Mouse (Mus musculus) adrenal gland, postnatal 25 days (tissue): Measurements from ENCODE around the gene Arhgef18. TPM values are rescaled to one million over a fixed set of nuclear protein-coding genes. Genes with fewer than 3 reads are reported as not detected.

Source experiments
- DNase-seq: peaks from one replicate; pipeline ENCODE4 v3.0.0; 2021; ENCODE audit warnings: mixed read lengths
- total RNA-seq: library from RNA; stranded (reverse); gene quantifications from 2 replicates; pipeline ENCODE4 v1.2.3, GENCODE M21; 2021

Gene Arhgef18
- total RNA-seq, 1 experiment from 2014 or later, result 53.5 TPM

- DNase-seq, result no peak
Observed at GRCm38 (mm10) chr8:3502217-3502616, 109.4 kb downstream of the Arhgef18 start.

Other genes starting within 250 kb of the Arhgef18 start
- 127 and 144 TPM in 2 replicates for gene Insr, start 113.4 kb upstream of the Arhgef18 start, total RNA-seq
- gene A430078G23Rik, start 39.6 kb upstream of the Arhgef18 start, total RNA-seq, result 0.27 TPM in 1 of 2 replicates, not detected in the other
- 11.2 and 12.4 TPM in 2 replicates for gene Pex11g, start 74.7 kb downstream of the Arhgef18 start, total RNA-seq
- gene Tex45, start 77.9 kb downstream of the Arhgef18 start, total RNA-seq, result not detected in 2 replicates
- 18.2 and 24.3 TPM in 2 replicates for gene Zfp358, start 100.1 kb downstream of the Arhgef18 start, total RNA-seq
- 46.3 and 46.5 TPM in 2 replicates for gene Mcoln1, start 107.5 kb downstream of the Arhgef18 start, total RNA-seq
- 41.7 and 63.8 TPM in 2 replicates for gene Pnpla6, start 122.4 kb downstream of the Arhgef18 start, total RNA-seq
- not detected in 2 replicates for gene C330021F23Rik, start 175.0 kb downstream of the Arhgef18 start, total RNA-seq
- gene Camsap3, start 194.3 kb downstream of the Arhgef18 start, total RNA-seq, result 7.0 and 10.0 TPM in 2 replicates
- gene Xab2, start 228.3 kb downstream of the Arhgef18 start, total RNA-seq, result 34.8 and 40.9 TPM in 2 replicates
- 90.3 and 117 TPM in 2 replicates for gene Pet100, start 228.5 kb downstream of the Arhgef18 start, total RNA-seq
- not detected in 2 replicates for gene Pcp2, start 232.5 kb downstream of the Arhgef18 start, total RNA-seq
- 123 and 133 TPM in 2 replicates for gene Stxbp2, start 237.9 kb downstream of the Arhgef18 start, total RNA-seq